Mouse (Mus musculus) thymus, postnatal 25 days (tissue): ENCODE measurements around the gene Pnkd.

Experiments used
- DNase-seq: peaks from one replicate; pipeline ENCODE4 v3.0.0; 2022

Pnkd gene

GRCm38 (mm10) chr1:74362325-74363229, 77.8 kb downstream of the Pnkd start:
- DNase-seq = no peak

- no peak for DNase-seq
Observed at GRCm38 (mm10) chr1:74363437-74363836, 78.7 kb downstream of the Pnkd start.

GRCm38 (mm10) chr1:74364270-74364669, 79.5 kb downstream of the Pnkd start:
- DNase-seq = no peak

- DNase-seq = peak; percentile 18
Observed at GRCm38 (mm10) chr1:74367886-74368645, 83.3 kb downstream of the Pnkd start.

GRCm38 (mm10) chr1:74370040-74370439, 85.3 kb downstream of the Pnkd start:
- no peak for DNase-seq

- no peak for DNase-seq
Observed at GRCm38 (mm10) chr1:74373372-74373771, 88.6 kb downstream of the Pnkd start.

GRCm38 (mm10) chr1:74374980-74375379, 90.2 kb downstream of the Pnkd start, which contains the start of gene Slc11a1:
Slc11a1 (plus strand) TSS chr1:74375195.
- no peak for DNase-seq

- no peak for DNase-seq
Observed at GRCm38 (mm10) chr1:74375561-74375960, 90.8 kb downstream of the Pnkd start.

GRCm38 (mm10) chr1:74376396-74376795, 91.7 kb downstream of the Pnkd start:
- DNase-seq = no peak

GRCm38 (mm10) chr1:74379058-74379504, 94.4 kb downstream of the Pnkd start:
- no peak for DNase-seq

- no peak for DNase-seq
Observed at GRCm38 (mm10) chr1:74380484-74380883, 95.8 kb downstream of the Pnkd start.

- DNase-seq = no peak
Observed at GRCm38 (mm10) chr1:74381588-74382021, 96.9 kb downstream of the Pnkd start.

- DNase-seq = no peak
Observed at GRCm38 (mm10) chr1:74383385-74383784, 98.7 kb downstream of the Pnkd start.

GRCm38 (mm10) chr1:74384525-74384924, 99.8 kb downstream of the Pnkd start:
- no peak for DNase-seq

GRCm38 (mm10) chr1:74385064-74385463, 100.3 kb downstream of the Pnkd start:
- DNase-seq = no peak

- no peak for DNase-seq
Observed at GRCm38 (mm10) chr1:74385531-74385930, 100.8 kb downstream of the Pnkd start.

GRCm38 (mm10) chr1:74386363-74386713, 101.6 kb downstream of the Pnkd start:
- no peak for DNase-seq

GRCm38 (mm10) chr1:74386714-74387385, 102.1 kb downstream of the Pnkd start:
- DNase-seq = peak; percentile 97

- no peak for DNase-seq
Observed at GRCm38 (mm10) chr1:74387386-74387988, 102.8 kb downstream of the Pnkd start.

- no peak for DNase-seq
Observed at GRCm38 (mm10) chr1:74388398-74388920, 103.7 kb downstream of the Pnkd start.

- peak; percentile 69 for DNase-seq
Observed at GRCm38 (mm10) chr1:74389831-74390286, 105.1 kb downstream of the Pnkd start.

- DNase-seq = peak; percentile 77
Observed at GRCm38 (mm10) chr1:74390287-74390906, 105.7 kb downstream of the Pnkd start.
